Mouse (Mus musculus): ENCODE results near the gene Crtc1. TPM values are rescaled to one million over a fixed set of nuclear protein-coding genes. Genes with fewer than 3 reads are reported as not detected.

Crtc1 gene
- total RNA-seq (2021), result 1 to 10 TPM; 6.4 to 7.4 TPM
- long read RNA-seq, experiment 1, full-length matches to known transcripts, result 5 of 11 reads
- long read RNA-seq, experiment 1, partial matches to known transcripts, result 4 of 11 reads
- long read RNA-seq, experiment 1, other reads (novel, unspliced or antisense), result 2 of 11 reads
- long read RNA-seq, experiment 2, full-length matches to known transcripts, result 6 of 14 reads
- long read RNA-seq, experiment 2, partial matches to known transcripts, result 1 of 14 reads
- long read RNA-seq, experiment 2, other reads (novel, unspliced or antisense), result 7 of 14 reads

DNA sequence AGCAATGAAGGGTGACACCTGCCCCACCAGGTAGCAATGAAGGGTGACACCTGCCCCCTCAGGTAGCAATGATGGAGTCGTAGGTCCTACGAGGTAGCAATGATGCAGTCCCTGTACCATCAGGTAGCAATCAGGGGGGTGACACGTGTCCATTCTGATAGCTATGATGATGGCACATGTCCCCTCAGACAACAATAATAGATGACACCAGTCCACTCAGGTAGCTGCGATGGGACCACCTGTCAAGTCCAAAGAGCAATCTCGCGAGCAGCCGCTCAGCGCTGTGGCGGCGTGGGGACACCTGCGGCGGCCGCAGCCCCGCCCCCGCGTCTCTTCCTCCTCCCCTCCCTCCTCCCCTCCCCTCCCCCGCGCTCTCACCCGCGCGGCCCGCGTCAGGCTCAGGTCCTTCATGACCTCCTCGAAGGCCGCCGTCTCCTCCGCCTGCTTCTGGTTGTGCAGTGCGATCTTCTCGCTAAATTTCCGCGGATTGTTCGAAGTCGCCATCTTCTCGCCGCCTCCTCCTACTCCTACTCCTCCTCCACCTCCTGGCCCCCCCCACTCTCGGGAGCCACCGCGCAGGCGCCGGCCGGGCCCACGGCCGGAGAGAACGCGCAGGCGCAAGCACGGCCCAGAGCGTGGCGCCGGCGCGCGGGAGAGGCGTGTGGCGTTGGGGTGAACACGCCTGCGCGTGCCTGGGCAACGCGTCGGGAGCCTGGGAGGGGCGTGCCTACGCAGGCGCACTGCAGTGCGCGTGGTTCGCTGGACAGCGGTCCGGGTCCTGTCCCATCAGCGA lies at the start of gene Crtc1:
TSS of gene Crtc1 (minus strand) at position 525 of the 793 bp plus-strand sequence.
- DNase-seq, result peak; percentile 97
- intact Hi-C loops (cut with DNase I; ENCODE audit: low total_unique reads), result no loop called here

DNA sequence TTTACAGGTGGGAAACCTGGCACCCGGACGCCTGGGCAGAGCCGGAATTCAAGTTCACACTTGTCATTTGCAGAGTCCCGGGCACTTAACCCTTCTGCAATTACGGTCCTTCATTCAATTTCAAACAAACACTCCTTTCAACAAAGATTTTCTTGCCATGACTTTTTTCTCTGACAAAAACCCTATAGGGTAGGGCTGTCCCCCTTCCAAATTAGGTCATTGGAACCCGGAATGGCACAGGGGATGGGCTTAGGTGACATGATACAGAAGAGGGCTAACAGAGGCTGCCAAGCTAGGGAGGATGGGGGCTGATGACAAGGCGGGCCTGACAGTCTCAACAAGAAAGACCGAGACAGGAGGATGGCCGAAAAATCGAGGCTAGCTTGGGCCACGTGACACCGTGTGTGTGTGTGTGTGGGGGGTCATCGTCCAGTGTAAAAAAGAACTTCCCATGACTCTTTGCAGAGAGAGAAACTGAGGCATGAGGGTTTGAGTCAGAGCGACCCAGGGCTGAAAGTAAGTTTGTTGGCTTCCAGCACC lies 49.6 kb upstream of the Crtc1 start:
- DNase-seq, result no peak
- intact Hi-C loops (cut with DNase I; ENCODE audit: low total_unique reads), result no loop called here

DNA sequence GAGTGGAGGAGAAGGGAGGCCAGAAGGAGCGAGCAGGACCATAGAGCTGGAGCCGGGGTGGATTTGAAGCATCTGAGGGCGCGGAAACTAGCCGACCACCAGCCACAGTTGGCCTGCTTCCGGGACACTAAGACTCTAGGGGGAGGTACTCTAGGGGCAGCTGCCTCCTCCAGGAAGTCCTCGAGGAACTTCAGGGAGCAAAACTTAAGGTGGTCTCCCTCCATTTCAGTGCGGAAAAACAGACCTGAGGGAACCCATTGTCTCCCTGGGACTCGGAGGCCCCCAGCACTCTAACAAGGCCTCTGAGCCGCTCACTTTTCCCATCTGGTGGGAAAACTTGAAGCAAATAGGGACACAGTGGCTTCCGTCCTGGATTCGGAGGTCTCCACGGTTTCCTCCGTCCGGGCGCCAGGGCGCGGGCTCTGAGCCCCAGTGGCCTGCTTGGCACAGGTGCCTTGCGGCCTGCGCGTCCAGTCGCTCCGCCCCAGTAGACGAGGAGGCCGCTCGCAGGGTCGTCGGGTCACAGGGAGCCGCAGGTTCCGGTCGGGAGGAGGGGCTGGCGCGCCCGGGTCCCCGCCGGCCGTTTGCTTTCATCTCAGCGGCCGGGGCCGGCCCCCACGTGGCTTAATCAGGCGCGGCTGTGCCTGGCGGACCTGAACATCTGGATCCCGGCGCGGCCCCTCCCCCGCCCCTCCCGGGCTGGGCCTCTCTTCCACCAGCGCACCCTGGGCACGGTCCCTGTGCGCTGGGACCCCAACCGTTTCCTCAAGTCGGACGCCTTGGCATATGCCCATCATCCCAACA lies 48.8 kb upstream of the Crtc1 start:
- DNase-seq, result no peak
- intact Hi-C loops (cut with DNase I; ENCODE audit: low total_unique reads), result no loop called here

DNA sequence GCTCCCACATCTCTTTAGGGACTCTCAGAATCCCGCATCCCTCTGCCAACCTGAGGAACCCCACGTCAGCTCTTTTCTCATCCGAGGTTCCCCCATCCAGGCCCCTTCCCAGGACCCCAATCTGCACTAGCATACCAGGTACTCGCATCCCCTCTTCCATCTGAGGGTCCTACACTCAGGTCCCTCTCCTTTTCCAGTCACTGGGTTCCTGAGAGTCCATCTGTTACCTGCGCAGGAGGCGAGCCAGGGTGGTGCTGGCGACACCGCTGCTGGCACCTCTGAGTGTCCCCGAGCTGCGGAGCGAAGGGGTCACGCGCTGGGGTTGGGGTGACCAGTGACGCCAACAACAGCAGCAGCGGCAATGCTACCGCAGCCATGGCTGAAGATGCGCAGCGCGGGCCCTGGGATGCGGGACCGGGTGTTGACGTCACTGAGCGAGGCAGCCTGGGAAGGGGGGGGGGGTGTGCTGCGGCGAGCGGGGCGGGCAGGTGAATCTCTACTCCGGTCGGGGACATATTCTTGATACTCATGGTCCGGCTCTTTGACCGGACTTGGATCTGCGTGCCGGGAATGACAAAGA lies 47.7 kb upstream of the Crtc1 start, which contains the start of gene Tmem59l:
TSS of gene Tmem59l (minus strand) at position 418 of the 580 bp plus-strand sequence.
- intact Hi-C loops (cut with DNase I; ENCODE audit: low total_unique reads), result no loop called here
- DNase-seq, result no peak

DNA sequence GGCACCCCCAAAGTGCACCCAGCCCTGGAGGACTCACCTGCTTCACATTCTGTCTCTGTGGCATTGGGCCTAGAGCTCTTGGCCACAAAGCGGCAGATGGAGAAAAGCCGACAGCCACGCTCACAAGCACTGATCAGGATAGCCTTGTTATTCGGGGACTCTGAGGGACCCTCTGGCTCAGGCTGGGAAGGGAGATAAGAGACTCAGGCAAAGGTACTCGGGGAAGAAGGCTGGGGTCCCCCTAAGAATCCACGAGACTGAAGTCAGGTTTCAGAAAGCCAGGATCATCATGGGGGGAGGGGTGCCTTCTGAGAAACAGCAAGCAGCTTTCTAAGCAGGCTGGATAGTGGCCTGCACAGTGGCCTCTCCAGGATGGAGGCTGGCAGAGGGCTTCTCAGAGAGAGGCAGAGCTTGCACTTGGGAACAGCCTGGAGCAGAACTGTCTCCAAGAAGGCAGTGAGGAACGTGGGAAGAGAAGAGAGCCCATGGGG lies 46.9 kb upstream of the Crtc1 start:
- DNase-seq, result no peak
- intact Hi-C loops (cut with DNase I; ENCODE audit: low total_unique reads), result no loop called here

DNA sequence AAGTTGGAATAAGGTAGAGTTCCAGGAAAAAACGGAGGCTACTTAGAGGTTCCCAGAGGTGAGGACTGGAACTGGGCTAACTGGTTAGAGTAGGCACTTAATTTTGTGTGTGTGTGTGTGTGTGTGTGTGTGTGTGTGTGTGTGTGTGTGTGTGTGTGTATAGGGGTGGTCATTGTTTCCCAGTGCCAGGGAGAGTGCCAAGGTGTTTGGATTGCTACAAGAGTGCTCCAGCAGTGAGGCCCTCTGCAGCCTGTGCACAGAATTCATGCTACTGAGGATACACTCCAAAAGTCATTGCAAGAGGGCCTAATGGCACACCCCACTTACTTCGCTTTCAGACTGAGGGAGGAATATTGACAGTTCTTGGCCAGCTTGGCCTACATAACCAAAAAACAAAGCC lies 43.6 kb upstream of the Crtc1 start:
- intact Hi-C loops (cut with DNase I; ENCODE audit: low total_unique reads), result no loop called here
- no peak for DNase-seq

DNA sequence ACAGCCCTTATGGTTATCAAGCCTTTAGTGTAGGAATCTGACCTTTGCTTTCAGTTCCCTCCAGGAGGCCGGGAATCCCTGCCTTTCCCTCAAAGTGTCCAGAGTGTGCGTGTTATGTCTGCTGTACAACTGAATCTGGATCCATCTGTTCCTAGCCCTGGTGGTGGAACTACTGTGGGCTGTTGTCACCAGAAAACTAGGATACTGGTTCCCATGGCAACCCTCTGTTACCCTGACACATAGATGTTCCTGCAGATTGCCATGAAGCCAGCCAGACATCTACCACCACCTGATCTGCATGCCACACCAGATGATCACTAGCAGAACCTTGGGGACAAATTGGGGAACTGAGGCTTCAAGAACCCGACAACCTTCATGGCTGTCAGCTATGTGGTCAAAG lies 42.5 kb upstream of the Crtc1 start:
- no peak for DNase-seq

DNA sequence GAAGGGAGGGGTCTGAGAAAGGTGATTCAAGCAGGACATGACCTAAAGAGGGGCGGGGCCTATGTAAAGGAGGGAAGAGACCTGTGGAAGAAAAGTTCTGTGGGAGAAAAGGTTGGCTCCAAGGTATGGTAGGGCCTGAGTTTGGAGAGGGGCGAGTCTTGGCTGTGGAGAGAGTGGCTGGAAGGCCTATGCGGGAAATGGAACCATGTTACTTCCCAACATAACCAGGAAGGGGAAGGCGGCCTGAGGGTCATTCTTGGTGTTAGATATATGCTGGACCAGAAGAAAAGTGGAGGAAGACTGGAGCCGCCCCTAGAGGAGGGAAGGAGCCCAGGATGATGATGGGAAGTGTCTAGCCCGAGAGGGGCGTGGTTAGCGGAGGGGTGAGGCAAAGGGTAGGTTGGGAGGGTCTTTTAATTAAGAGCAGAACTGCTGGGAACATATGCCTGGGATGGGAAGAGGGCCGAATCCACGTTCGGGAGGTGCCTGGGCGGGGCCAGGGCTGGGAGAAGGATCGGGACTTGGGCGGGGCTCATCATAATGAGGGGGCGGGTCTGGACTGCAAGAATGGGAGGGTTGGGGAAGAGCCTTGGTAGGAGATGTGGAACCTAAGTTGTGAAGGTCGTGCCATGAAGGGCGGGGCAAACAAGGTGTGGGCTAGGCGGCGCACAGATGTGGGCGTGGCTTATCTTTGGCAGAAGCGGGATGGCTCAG lies 38.0 kb upstream of the Crtc1 start:
- intact Hi-C loops (cut with DNase I; ENCODE audit: low total_unique reads), result no loop called here
- no peak for DNase-seq

More for the DNA sequence above, 42.5 kb upstream of the Crtc1 start:
- intact Hi-C loops (cut with DNase I; ENCODE audit: low total_unique reads), result no loop called here

DNA sequence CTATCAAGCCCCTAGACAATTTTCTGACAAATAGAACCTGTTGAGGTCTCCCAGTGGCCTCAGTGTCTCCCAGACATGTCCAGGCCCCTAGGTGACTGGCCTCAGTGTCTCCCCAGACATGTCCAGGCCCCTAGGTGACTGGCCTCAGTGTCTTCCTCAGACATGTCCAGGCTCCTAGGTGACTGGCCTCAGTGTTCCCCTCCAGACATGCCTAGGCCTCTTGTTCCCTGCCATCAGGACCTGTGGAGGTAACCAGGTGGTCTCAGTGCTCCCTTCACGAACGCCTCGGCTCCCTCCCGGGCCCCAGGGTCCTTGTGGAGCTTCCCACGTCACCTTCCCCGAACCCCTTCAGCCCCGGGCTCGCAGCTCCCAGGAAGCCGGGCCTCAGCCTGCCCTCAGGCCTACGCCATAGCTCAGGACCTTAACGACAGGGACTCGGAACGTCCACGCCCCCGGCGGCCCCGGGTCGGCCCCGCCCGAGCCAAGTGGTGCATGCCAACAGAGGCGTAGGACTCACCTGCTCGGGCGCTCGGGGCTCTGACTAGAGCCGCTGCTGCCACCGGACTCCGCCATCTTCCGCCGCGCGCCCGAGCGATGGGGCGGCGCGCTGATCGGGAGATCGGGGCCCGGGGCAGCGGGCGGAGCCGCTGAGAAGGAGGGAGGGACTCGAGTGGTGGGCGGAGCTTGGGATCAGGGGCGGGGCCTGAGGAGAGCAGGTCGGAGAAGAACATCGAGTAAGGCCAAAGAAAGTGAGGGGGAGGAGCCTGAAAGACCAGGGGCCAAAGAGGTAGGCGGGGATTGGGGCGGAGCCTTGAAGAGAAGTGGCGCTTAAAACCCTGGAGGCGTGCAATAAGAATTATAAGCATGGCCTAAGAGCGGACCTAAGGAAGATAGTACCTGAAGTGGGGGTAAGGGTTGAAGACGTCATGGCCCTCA lies 37.2 kb upstream of the Crtc1 start, which contains the start of gene Klhl26:
TSS of gene Klhl26 (minus strand) at position 636 of the 936 bp plus-strand sequence.
- intact Hi-C loops (cut with DNase I; ENCODE audit: low total_unique reads), result no loop called here
- DNase-seq, result peak; percentile 95

DNA sequence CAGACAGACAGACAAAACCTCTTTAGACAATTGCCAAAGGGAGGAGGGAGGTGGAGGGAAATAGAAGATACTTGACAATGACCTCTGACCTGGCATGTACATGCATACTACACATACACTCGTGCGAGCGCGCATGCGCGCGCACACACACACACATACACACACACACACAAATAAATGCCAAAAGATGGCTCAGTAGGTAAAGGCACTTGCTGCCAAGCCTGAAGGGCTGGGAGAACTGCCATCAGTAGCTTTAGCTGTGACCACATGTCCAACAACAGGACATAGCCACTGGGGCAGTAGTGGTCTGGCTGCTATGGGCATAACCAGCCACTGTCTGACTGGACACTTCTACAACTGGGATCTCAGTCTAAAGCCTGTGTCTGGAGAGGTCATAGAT lies 32.5 kb upstream of the Crtc1 start:
- intact Hi-C loops (cut with DNase I; ENCODE audit: low total_unique reads), result no loop called here
- DNase-seq, result no peak

DNA sequence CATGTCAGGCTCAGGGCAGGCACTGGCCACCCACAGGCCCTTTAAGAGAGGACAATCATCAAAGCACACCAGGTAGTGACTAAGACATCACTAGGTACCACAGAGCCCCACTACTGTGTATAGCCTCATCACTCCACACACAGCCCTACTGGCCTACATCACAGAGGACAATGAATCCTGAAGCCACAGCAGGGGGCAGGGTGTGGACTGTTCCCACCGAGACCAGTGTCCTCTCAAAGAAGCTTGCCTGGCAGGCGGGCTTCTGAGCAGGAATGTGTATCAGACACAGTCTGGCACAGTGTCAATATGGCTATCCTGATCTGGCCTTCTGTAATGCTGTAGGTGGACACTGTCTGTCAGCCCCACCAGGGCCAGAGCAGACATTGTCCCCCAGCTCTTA lies 30.6 kb upstream of the Crtc1 start:
- intact Hi-C loops (cut with DNase I; ENCODE audit: low total_unique reads), result no loop called here
- no peak for DNase-seq

DNA sequence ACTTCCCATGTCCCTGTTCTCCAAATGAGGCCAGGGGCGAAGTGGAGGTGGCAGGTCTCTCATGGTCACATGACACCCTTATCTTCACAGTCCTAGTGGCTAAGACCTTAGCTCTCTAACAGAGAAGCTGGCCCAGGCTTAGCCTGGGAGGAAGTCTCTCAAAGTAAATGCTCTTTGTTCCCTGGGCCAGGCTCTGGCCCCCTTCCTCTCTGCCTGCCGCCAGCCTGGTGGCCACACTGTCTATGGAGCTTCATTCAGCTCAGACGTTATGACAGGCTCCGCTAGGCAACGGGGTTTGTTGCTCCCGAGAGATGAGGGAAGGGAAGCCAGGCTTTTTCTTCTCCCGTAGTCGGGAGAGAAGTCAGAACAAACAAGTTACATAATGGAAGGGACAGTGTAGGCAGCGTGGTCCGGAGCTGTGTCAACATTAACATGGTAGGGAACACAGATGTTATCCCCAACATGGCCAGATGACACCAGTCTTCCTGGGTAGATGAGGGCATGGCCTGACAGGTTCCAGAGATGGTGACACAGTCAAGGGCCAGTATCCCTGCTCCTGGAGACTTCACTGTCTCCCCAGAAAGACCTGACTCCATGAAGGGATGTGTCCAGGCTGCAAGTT lies 30.0 kb upstream of the Crtc1 start:
- intact Hi-C loops (cut with DNase I; ENCODE audit: low total_unique reads), result no loop called here
- DNase-seq, result no peak

DNA sequence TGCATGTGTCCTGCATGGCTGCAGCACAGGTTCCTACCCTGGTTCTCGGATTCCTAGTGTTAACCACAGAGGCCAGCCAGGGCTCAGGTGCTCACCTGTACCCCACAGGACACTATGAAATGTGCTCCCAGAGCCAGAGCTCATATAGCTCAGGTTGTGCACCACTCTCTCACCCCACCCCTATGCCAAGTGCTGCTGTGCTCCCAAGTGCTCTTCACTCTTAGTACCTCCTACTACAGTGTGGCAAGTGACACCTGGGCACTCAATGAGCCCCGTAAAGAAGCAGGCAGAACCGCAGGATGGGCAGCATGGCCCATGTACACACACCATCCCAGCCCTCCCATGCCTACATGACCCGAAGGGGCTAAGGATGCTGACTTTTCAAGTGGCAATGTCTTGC lies 29.4 kb upstream of the Crtc1 start:
- DNase-seq, result no peak
- intact Hi-C loops (cut with DNase I; ENCODE audit: low total_unique reads), result no loop called here

DNA sequence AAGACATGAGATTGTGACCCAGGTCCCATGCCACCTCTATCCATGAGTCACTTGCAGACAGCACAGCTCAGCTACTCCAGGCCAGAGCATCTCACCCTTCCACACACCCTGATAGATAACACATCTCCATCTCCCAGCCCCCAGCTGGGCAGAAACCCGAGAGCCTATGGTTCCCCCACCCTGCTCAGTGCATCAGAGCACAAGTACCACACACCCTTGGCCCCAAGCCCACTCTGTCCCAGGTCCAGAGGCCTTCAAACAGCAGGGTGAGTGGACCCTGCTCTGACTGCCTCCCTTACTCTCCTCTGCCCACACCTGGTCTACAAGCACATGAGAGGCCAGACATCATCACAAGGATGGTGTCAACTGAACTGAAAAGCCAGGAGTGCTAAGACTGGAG lies 28.5 kb upstream of the Crtc1 start:
- intact Hi-C loops (cut with DNase I; ENCODE audit: low total_unique reads), result no loop called here
- no peak for DNase-seq

DNA sequence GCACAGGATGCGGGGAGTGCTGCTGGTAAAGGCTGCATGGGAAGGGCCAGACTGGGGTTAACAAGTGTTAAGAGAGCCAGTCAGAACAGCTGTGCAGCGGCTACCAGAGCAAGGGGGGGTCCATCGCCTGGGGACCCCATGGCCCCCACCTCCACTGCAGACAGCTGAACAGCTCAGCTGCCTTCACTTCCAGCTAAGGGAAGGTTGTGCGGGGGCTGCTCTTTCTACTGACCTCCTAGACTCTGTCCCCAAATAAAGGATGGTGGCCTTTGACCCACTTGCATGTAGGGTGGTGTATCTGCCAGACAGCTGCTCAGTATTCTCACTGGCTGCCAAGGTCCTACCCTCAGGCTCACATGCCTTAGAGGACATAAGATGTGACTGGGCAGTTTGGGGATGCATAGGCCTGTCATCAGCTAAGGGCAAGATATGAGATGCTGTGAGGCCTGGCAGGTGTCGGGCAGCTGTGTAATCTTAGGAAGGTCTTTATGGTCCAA lies 27.9 kb upstream of the Crtc1 start:
- intact Hi-C loops (cut with DNase I; ENCODE audit: low total_unique reads), result no loop called here
- DNase-seq, result peak; percentile 62

DNA sequence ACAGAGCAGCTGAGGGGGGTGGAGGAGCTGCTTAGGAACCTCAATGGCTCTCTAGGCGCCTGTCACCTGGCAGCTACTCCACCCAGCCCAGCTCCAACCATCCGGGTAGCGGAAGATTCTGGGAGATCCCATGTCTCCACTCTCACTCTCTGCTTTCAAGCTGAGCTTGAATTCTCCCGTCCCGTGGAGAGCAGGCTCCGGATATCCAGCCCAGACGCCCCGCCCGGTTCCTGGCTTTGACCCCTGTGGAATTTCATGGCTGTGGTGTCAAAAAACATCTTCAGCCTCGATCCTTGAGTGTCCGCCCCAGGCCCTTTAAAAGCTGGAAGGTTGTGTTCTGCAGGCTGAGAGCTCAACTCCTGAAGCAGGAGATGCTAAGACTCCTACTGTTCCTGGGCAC lies 27.4 kb upstream of the Crtc1 start:
- intact Hi-C loops (cut with DNase I; ENCODE audit: low total_unique reads), result no loop called here
- peak; percentile 79 for DNase-seq

DNA sequence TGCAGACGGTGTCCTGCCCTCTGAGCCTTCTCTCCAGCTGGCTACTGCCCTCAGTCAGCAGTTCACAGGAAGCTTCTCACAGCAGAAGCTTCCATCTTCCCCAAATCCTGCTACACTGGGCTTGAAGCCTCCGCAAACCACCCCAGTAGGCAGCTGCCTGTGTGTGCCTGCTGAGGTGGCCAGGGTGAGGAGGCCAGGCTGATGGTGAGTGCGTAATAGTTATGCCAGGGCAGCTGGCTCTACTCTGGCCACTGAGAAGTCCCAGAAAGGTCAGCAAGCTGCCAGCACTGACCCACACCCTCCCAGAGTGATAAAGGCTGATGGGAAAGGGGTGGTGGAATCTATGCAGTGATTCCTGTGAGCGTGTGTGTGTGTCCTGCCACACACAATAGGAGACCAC lies 26.9 kb upstream of the Crtc1 start:
- peak; percentile 43 for DNase-seq
- intact Hi-C loops (cut with DNase I; ENCODE audit: low total_unique reads), result no loop called here
